Mouse (Mus musculus): Measurements from ENCODE around the gene Cflar. TPM values are rescaled to one million over a fixed set of nuclear protein-coding genes. Genes with fewer than 3 reads are reported as not detected.

Cflar gene
- polyA plus RNA-seq, 2 experiments from 2014 or later = 172 to 177 TPM

DNA sequence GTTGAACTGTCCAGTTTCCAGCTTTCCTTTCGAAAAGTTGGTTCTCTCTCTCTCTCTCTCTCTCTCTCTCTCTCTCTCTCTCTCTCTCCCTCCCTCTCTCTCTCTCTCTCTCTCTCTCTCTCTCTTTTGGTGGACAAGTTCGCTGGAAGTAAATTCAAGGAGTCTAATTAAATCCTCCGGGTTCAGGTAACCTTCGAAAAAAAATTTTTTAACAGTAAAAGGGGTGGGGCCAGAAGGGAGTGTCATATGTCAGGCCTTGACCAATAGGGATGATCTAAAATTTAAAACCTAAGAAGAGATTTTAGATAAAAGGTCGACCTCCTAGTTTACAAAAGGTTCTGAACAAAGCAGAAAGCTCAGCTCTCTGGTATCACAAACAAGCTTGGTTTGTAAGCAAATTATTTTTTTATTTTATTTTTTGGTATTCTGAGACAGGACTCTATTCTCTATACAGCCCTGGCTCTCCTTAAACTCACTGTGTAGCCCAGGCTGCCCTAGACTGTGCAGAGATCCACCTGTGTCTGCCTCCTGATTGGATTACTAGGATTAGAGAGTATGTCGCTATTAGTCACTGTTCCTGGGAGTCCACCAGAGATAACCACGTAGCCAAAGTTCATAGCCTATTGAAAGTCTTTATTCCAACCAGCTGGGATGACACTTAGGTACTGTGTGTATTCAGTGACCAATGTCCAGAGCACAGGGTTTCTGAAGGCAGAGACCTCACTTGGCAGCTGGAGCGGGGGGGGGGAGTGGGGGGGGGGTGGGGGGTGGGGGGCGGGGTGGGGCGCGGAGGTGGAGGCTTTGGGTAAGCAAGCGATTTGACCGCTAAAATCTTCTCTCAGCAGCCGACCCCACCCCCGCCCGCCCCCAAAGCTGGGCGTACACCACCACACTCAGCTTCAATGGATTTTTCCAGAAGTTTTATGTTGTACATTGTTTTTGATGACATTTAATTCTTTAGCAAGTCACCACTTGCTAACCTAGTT, 1.1 kb downstream of the Cflar start:
- peak; percentile 71 for ATAC-seq

DNA sequence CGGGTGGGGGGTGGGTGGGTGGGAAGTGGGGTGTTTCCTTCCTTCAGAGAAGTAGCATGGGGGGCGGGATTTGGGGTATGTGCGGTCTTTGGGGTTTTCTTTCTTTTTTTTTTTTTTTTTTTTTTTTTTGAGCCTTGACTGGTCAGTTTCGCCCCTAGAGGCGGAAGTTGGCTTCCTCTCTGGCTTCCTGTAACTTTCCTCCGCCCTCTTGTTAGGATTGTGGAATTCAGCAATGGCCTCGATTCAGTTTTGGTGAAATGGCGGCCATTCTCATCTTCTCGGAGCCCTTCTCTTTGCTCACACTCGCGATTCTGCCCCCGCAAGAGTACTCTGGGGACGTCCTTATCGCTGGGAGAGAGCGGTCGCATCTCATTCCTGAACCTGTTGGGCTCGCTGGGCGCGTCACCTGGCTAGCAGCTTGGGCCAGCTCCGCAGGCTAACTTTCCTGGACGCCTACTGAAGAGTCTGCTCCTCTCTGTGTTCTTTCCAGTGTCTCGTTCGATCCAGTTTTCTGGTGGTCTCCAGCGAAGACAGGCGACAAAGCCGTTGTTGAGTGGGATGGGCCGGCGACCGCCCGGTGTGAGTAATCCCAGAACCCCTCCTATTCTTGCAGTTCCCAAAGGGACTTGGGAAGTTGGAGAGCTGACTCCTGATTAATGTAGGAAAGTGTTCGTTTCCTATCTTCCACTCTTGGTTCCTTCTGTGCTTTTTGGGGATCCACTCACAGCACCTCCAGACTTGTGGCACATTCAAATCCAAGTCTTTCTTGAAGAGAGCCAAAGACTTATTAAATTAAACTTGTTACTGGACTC, 2.0 kb downstream of the Cflar start:
- ATAC-seq = no peak

DNA sequence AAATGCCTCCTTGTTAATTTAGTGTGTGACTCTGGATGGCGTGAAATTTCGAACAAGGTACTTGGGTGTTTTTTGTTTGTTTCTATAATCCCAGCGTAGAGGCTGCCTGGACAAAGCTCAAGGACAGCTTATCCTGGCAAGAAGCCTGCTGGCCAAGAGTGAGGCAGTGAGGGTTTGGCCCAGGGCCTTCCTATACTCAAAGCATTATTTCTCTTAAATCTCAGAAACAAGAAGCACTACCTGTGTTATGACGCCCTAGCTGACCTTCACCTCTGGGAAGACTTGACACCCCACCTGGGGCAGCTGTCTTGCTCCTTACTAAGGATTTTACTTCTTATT, 2.6 kb downstream of the Cflar start:
- no peak for ATAC-seq

DNA sequence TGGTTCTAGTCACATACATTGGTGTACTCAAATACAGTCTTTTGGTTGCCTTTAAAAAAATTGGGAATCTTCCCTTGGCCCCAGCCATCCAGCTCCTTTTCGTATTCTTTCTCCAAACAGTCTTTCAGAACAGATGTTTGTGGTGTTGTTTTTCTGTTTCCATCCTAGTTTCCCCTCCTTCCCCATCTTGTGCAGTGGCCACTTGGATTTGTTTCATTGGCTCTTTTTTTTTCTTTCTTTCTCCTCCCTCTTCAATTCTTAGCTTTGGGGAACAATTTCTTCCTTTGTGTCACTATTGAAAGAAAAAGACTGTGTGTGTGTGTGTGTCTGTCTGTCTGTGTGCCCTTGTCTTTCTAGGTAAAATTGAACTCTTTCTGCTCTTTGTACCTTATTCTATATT, 3.1 kb downstream of the Cflar start:
- ATAC-seq = no peak

DNA sequence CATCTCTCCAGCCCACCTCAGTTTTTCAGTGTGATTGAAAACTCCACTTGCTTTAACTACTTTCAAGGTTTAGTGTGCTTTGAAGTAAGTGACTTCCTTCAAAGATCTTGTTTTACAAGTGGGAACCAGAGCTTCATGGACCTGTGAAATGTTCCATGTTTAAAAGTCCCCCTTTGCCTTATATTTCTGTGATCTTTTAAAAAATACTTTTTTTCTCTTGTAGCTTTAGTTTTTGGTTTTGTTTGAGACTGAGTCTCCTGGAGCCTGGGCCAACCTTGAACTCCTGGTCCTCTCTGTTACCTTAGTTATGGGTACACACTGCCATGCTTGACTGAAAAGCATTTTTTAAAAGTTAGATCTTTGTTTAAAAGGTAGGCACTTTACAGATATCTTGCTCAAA, 4.2 kb downstream of the Cflar start:
- ATAC-seq = no peak

DNA sequence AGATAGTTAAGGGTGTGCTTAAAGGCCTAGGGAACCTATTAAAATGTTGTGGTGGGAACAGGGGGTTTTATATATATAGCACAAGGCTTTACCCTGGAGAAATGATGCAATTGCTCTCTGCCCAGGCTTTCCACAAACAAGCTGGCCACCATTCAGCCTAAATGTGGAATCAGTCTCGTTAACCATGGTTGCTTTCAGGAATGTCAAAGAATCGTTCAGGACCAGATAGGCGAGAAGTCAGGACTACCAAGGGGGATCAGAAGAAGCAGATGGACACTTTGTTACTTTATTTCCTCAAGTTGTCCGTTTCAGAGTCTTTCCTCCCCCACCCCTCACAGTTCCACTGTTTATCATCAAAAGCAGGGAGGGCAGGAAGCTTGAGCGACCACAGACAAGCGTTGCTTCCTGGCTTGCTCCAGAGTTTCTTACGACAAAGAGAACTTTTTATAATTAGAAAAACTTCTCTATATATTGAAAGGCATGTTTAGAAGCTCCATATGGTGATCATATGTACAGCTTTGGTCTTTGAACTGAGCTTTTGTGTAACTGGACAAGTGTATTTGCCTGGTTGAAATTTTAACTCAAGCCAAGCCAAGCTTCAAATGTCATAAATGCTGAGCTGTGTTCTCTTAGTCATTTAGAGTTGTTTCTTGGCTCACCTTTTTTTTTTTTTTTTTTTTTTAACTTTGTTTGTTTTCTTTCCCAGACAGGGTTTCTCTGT, 5.0 kb downstream of the Cflar start:
- no peak for ATAC-seq

GRCm38 (mm10) chr1:58716883-58717220, 5.5 kb downstream of the Cflar start:
- ATAC-seq = no peak

DNA sequence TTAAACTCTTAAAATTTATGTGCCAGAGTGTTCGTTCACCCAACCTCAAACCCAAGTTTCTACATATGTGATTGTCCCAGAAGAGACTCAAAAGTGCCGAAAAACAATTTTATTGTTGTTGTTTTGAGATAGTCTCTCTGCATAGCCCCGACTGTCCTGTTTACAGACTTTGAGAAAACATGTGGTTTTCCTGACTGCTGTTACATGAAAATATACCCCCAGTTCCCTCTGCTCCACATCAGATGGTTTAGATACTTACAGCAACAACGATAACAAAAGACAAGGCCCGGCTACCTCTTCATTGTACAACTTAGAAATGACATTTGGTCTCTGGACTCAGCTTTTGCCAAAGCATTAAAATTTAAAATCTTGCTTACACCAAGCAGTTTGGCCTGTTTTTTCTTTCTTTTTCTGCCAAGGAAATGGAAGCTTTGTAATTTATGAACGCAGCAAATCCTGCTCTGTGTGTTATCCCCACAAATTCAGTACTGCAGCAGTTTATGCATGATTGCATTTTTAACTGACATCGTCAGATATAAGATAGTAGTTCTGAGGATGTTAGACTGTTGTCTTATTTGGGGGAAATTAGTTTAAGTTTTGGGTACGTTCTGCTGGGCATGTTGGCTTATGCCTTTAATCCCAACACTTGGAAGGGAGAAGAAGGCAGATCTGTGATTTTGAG, 6.4 kb downstream of the Cflar start:
- ATAC-seq = no peak

GRCm38 (mm10) chr1:58719356-58719945, 8.1 kb downstream of the Cflar start:
- ATAC-seq = peak; percentile 13

GRCm38 (mm10) chr1:58720090-58720489, 8.8 kb downstream of the Cflar start:
- no peak for ATAC-seq

DNA sequence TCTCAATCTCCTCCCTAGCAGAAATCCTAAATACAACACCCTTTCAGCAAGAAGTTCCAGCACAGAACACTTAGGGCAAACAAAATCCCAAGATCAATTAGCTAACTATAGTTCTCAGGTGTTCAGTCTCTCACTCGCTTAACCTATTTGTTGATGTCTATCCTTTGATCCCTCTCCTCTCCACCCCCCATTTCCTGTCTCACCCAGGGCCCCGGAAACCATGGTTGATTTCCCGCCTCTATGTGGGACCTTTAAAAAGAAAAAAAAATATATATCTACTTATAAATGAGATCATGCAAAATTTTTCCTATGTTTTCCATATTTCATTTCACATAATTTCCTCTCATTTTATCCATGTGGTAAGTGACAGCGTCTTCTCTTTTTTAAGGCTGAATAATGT, 9.7 kb downstream of the Cflar start:
- peak; percentile 69 for ATAC-seq

DNA sequence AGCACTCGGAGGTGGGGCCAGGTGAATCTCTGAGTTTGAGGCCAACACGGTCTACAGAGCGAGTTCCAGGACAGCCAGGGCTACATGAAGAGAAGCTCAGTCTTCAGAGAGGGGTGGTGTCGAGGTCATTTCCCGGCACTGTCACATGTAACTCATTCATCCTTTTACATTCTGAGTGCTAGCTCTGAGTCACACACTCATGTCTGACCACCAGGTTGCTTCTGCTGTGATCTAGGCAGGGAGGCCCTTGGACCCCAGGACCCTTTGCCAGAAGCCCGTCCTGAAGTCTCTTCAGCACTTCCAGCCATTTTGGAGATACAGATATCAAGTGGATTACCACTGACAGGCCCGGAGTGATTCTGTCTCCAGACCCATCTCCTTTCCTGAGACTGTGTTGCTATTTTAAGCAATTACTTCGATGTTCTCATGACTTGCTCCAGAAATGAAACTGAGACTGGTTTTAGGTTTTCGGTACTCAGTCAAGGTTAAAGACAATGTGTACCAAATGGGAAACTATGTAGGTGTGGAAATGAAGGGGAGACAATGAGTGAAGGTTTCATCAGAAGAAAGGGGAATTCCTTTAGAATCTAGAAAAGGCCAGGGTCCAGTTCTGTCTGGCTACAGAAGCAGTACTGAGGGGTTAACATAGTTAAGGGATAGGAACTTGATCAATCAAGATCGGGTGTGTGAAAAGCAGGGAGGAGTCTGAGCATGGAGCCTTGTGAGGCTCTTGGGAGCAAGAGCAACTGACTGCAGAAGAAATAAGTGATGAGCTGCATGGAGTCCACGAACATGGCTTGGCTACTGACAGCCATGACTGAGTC, 11.0 kb downstream of the Cflar start:
- peak; percentile 12 for ATAC-seq

DNA sequence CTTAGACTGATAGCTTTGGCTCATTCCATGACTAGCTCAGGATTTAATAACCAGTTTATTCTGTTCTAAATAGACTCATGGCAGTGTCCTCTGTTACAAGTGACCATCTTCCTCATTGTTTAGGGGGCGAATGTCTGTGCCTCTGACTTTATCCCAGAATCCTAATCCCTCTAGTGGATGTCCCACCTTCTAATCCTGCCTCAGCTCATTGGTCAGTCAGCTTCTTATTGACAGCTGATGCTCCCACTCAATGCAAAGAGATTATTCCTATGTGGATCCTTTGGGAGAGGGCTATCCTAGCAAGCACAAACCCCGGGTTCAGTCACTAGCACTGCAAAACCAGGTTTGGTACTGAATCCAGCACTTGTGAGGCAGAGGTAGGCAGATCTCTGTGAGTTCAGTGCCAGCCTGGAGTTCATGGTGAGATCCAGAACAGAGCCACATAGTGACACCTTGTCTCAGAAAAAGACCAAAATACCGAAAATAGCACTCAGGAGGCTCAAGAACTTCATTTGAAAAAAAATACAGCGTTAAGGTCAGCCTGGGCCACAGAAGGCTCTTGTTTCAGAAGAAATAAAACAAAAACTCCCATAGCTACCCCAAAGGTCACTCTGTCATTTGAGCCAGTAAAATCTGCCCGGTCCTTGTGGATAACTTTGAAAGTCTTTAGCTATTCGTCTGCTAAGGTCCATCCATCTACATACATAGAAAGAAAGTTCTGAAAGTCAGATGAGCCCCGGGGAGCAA, 11.9 kb downstream of the Cflar start:
- ATAC-seq = no peak

DNA sequence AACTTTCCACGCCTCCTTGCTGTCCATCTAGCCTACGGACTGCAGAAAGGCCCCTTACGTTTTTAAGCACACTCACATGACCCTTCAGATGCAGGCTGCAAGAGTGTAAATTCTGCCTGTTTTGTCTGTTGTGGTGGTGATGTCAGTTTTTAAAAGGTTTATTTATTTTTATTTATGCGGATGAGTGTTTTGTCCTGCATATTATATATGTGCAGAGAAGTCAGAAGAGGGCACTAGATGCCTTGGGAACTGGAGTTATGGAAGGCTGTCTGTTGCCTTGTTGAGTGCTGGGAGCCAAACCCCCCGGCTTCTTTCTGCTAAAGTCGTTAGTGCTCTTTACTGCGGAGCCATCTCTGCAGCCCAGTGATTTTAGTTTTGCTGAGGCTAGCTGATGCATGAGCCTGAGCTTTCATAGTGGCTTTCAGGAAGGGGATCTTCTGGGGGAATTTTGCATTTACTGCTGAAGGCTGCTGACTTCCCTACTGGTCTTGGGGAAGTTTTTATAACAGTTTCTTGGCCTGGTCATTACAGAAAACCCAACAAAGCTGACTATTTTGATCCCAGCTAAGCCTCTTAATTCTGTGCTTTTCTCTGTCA, 12.6 kb downstream of the Cflar start:
- ATAC-seq = no peak

DNA sequence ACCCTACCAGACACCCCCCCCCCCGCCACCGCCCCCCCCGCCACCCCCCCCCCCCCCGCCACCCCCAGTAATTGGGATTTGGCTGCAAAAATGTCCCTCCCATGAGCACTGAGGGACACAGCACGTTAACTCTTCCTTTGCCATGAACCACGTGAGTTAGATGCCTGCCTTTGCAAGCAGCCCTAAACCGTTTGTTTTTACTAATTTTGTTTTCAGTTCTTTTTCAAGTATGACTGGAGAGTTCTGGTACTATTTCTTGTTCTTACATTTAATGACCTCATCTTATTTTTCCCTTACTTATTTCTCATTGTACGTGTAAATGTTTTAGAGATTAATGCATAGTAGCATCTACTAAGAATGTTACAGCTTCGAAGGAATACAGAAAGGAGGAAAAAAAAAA, 13.2 kb downstream of the Cflar start:
- ATAC-seq = no peak

DNA sequence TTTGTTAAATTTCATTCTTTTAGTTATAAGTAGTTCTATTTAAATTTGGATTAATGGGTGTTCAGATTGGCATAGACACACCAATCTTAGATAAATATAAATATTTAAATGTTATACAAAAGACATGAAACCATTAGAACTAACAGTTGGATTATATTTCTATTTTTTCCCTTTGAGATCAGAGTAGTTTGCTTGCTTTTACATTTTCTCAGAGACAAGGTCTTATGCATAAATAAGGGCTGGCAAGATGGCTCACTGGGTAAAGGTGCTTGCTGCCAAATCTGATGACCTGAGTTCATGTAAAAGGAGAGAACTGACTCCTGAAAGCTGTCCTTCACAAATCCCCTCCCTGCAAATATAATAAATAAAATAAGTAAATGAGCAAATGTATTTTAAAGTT, 13.8 kb downstream of the Cflar start:
- no peak for ATAC-seq

GRCm38 (mm10) chr1:58725767-58726166, 14.5 kb downstream of the Cflar start:
- ATAC-seq = peak; percentile 17

DNA sequence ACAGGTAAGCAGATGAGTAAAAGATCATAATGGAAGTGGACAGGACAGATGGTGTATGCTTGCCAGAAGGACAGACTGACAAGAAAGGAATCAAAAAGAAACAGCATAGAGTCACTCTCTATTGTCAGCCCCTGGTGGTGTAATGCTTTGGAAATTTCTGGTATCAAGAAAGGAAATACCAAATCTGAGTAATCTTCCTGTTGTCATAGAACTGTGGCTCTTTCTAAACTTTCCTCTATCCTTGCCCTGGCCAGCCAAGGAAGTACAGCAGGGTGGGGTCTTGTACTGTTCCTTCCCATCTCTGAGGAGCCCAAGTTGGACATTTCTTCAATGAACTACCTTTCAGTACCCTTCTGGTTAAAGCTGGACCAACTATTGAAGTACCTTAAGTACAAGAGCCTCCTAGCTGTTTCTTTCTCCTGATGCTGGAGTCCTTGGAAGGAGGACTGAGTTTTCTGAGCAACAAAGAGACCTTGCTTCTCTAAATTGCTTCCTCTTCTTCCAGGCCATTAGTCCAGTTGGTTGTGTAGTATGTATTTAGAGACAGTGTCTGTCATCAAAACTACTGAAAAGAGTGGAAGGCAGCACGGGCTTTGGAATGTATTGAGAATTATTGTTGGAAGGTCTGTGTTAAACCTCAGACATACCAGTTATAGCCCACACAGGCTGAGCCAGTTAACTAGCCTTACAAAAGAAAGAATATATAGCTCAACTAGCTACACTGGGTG, 15.9 kb downstream of the Cflar start:
- ATAC-seq = peak; percentile 37
